Mouse (Mus musculus) megakaryocyte, embryonic 14.5 days (primary cell): Measurements from ENCODE around the gene Usp30.

Experiments used
- FLI1 ChIP-seq: IDR thresholded peaks from 2 replicates; pipeline ENCODE4 v1.6.1; 2012; ENCODE audit warnings: low read length, inconsistent platforms, mixed read lengths
- GATA1 ChIP-seq: IDR thresholded peaks from 3 replicates; pipeline ENCODE4 v1.6.1; 2012; ENCODE audit warnings: mixed read lengths, low read length, inconsistent platforms, borderline replicate concordance

GRCm38 (mm10) chr5:114154765-114155164, 89.5 kb downstream of the Usp30 start:
- TF ChIP-seq GATA1, result no peak
- no peak for TF ChIP-seq FLI1
